ENCODE assay signal across 16 mouse cellular contexts in the genomic region with DNA sequence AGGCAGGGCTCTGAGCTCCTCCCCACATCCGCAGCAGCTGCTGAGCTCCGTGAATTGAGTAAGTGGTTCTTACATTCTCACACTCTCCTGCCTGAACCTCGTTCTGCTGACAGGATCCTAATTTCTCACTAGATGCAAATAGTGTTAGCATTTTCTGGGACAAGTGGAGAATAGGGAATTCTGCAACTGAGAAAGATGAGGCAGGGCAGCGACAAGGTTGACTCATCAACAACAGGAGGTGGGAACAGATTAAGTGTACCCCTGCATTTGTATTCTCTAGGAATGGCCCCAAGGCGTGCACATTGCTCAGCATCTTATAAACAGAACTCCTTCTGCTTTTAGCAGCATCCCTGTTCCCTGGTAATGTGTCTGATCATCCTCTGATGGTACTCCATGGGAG. TPM values are rescaled to one million over a fixed set of nuclear protein-coding genes. Genes with fewer than 3 reads are reported as not detected.
"Had no signal": no experiment of that assay in that cellular context is flagged by ENCODE, and none has a peak within 500 bp of the region (broad histone marks: within the 10 kb centered on the region; RNA-seq: fewer than 3 reads in every experiment).

No protein-coding gene starts in this region.

- ATAC-seq: intestine, embryonic 15.5 days; midbrain, embryonic 15.5 days had no signal

- DNase-seq: kidney, adult 11 months; kidney, adult 8-10 months; kidney, postnatal 10 days; kidney, postnatal 4 days; liver, embryonic 13.5 days; lung, adult 2 months; lung, postnatal 14 days; spleen, adult 18-20 months; thymus, postnatal 25 days had no signal

RNA-seq across cellular contexts. Expression of a gene that starts 47.1 kb away (rescaled TPM):
- total RNA-seq: liver, adult 2 months had no signal

RNA-seq across cellular contexts. Expression of a gene that starts 58.3 kb away (rescaled TPM):
- total RNA-seq: layer of hippocampus, adult 18-20 months; layer of hippocampus, postnatal 14 days; left cerebral cortex, adult 18-20 months; left cerebral cortex, postnatal 14 days; liver, adult 2 months had no signal
